Mouse (Mus musculus) lung, adult 2 months (tissue): Measurements from ENCODE around the gene Vmn1r223.
"Not testable (repeated sequence)": the region's sequence is repeated elsewhere in the genome, so short reads cannot be mapped to it uniquely, and the experiment has no call there.

Source experiments
- CTCF ChIP-seq: fragments of 200-500 bp; IDR thresholded peaks from 2 replicates; pipeline ENCODE4 v1.5.1; 2011; ENCODE audit warnings: mild to moderate bottlenecking, low read length, control low read depth; ENCODE audit not compliant: insufficient read depth
- POLR2A ChIP-seq: fragments of 200-500 bp; IDR thresholded peaks from 2 replicates; pipeline ENCODE4 v1.6.1; 2011; ENCODE audit warnings: low read depth, mild to moderate bottlenecking, control low read depth, low read length, borderline replicate concordance; ENCODE audit errors: extremely low read depth

DNA sequence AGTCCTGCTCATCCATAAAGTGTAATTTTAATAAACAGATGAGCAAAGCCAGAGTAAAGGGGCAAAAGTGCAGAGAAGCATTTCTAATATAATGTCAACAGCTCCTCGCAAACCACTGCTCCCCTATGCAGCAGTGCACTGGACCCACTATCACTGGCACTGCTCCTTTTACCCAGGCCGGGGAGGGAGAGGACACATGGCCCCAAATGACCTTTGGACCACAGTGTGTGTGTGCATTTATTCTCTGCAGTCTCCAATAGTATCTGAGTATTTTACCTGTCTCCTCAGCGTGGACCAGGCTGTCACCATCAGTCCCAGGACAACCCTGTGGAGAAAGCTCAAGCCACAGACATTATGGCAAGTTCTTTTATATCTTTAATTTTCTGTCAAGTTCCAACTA is 21.7 kb downstream of the Vmn1r223 start:
- TF ChIP-seq CTCF, POLR2A: not testable (repeated sequence)
